Mouse (Mus musculus) layer of hippocampus, adult 8-10 months (tissue): ENCODE measurements around the gene Pgap3. TPM values are rescaled to one million over a fixed set of nuclear protein-coding genes. Genes with fewer than 3 reads are reported as not detected.
A peak's percentile ranks its signal among the peaks of the same experiment; 100 is the strongest.

ENCODE experiments used
- DNase-seq, 2 experiments: peaks; one replicate each; pipeline ENCODE4 v3.0.0; 2022; ENCODE audit warnings: low spot score in 2 of 2
- total RNA-seq, 4 experiments: library from RNA; stranded (reverse); gene quantifications; 2 replicates each; pipeline ENCODE4 v1.2.4; 2022

The Pgap3 gene
- total RNA-seq, 4 experiments from 2014 or later = 8.7 to 11.7 (median 9.6) TPM

DNA sequence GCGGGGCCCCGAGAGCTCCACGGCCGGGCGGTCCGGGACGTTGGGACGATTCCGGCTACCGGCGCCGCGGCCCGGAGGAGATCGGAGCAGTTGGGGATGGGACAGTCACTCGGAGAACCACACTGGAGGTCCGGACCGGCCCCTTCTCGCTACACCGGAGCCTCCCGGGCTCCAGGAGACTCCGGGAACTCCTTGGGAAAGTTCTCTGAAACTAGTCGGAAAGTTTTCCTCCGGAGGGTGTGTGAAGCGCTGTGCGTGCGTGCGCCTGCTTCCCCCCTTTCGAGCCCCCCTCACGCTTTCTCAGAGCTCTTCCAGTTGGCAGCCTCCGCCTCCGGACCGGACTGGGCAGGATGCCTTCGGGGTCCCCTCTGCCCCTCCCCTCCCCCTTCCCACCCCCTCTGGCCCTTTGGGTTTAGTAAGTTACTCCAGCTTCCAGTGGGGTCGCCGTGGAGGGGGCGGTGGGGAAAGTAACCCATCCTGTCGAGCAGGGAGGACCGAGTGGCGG is 12.6 kb upstream of the Pgap3 start:
- no peak for DNase-seq

DNA sequence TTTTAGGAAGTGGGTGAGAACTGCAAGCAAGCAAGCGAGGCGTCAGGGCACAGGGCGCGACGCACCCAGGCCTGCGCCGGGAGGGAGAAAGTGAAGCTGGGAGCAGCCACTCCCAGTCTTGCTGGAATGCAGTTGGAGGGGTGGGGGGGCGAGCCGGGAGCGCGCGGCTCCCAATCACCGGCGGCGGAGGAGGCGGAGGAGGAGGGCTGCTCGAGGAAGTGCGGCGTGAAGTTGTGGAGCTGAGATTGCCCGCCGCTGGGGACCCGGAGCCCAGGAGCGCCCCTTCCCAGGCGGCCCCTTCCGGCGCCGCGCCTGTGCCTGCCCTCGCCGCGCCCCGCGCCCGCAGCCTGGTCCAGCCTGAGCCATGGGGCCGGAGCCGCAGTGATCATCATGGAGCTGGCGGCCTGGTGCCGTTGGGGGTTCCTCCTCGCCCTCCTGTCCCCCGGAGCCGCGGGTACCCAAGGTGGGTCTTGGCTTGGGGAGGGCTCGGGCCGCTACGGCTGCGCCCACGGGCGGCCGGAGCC is 12.0 kb upstream of the Pgap3 start, which contains the start of gene Erbb2:
Gene Erbb2 (plus strand): TSS at position 198 of the 524 bp plus-strand sequence.
- DNase-seq = no peak

DNA sequence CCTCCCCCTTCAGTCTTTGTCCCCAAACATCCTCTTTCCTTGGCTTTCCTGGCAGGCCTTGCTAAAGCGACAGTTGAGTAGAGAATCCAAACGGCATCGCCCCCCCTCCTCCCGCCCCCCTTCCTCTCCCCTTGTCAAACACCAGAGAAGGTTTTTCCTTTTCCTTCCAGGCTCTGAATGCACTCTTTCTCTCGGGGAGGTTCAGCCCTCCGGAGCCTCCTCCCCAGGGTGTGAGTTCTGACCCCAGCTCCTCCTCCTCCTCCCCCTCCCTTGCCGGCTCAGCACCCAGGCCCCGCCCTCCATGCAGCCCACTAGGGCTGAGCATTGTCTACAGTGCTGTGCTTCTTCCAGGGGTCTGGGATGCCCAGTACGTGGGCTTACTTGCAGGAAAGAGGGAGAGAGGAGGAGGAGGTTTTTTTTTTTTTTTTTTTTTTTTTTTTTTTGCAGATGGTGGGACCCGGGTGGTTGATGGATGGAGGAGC is 9.1 kb upstream of the Pgap3 start:
- no peak for DNase-seq

DNA sequence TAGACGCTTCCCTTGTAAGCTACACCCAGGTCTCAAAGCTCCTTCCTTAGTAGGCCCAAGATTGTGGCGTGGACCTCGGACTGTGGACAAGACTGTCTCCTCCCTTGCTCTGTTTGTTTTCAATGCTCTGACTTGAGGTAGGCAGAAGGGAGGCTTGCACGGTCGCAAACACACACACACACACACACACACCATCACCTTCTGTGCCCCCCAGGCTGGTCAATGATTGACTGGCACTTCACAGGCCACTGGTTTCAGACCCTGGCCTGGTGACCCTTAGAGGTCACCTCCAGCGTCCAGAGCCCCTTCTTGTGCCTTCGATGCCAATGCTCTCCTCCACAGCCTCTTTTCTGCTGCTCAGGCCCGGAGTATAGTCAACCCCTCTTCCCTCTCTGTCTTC is 8.6 kb upstream of the Pgap3 start:
- no peak for DNase-seq

DNA sequence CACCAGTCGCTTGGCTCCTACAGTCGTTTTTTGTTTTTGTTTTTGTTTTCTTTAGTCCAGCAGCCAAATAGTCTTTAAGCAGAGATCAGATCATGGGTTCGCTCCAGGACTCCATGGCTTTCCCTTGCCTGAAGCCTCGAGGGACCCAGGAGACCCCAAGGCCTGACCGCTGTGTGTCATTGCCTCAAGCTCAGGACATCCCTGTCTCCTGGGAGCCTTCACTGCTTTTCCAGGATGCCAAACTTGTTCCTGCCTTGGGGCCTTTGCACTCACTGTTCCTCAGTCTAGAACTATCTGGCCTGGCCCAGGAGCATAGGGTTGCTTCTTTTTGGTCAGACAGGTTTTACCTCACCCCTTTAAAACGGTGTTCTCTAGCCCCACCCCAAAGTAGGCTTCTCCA is 6.3 kb upstream of the Pgap3 start:
- DNase-seq = no peak

DNA sequence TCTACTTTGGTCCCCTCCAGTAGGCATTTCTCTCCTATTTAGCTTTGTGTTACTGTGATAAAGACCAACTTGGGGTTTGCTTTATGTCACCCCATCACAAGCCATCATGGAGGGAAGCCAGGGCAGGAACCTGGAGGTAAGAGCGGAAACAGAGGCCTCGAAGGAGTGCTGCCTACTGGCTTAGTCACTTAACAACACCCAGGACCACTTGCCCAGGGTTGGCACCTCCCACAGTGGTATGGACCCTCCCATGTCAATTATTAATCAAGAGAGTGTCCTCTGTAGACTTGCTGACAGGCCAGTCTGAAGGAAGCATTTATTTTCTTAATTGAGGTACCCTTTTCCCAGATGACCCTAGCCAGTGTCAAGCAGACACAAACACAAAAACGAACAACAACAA is 526 bp upstream of the Pgap3 start:
- no peak for DNase-seq

DNA sequence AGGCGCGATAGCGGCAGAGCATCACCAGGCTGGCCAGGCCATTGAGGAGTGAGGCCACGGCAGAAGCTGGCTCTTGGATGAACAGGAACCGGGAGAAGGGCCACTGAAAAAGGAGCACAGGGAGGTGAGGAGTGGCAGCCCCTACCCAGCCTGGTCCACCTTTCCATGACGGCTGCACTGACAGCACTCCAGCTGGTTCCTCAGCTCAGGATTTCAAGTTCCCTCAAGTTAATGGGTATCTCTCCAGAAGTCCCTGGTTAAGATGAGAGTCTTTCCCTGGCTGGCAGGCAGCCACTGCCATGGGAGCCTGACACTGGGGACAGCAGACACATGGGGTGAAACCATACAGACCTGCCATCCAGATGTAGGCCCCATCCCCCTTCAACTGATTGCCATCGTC is 2.3 kb downstream of the Pgap3 start:
- no peak for DNase-seq

DNA sequence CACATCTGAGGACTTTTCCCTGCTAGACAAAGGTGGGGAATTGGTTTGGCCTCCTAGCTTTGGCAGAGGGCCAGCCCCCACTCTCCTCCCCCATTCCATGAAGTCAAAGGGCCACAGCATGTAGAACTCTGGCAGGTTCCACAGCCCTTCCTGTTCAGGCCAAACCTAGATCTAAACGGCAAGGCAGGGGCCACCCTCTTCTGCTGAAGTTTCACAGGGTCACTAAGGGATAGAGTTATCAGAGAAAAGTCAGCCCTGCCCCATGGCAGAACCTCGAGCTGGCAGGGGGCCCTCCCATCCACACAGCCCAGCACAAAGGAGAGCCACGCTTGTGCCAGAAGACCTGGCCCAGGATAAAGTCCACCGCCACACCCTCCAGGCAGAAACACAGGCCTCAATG is 5.2 kb downstream of the Pgap3 start:
- no peak for DNase-seq

DNA sequence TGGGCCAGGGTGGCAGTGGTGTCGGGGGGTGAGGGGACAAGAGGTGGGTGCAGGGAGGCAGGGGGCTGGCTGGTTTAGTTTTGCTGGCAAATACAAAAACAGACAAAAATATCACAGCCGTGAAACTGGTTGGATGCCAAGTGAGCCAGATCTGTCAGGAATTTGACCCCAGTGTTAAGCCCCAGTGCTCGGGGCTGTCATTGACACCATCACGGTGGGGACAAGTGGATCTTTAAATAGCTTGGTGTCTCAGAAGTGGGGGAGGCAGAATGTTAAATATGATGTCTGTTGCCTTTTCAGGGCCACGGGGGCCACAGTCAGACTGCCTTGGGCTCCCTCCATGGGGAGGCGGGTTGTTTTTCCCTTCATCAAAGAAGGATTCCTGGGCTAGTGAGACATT is 6.0 kb downstream of the Pgap3 start:
- no peak for DNase-seq

DNA sequence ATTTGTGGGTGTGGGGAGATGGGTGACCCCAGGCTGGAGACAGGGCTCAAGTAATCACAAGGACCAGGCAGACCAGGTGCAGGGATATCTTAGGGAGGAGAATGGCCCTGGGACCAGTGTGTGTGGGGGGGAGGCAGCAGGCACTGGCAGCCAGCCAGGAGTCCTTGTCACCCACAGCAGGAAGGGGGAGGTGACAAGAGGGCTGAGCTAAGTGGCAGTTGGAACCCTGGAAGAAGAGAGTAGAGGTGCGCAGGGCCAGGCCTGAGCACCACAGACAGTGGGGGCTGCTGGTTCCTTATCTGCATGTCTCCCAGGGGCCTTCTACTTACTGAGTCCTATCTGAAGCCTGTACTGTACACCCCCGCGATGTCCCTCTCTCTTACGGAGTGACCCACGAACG is 7.0 kb downstream of the Pgap3 start:
- no peak for DNase-seq

DNA sequence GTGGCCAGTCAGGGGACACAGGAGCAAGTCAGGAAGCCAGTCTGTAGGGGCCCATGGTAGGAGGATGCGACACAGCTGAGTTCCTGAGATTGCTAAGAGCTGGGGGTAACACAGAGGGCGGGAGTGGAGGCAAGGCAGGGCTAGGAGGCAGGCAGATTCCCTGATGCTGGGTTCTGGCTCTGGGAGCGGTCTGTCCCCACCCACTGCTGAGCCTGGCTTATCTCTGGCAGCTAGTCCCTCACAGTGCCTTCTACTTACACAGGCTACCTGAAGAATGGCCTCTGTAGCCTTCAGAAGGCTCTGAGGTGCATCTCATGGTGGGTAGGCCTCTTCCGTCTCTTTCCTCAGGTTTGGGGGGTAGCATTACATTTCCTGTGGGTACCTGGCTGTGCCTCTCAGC is 7.6 kb downstream of the Pgap3 start:
- no peak for DNase-seq

DNA sequence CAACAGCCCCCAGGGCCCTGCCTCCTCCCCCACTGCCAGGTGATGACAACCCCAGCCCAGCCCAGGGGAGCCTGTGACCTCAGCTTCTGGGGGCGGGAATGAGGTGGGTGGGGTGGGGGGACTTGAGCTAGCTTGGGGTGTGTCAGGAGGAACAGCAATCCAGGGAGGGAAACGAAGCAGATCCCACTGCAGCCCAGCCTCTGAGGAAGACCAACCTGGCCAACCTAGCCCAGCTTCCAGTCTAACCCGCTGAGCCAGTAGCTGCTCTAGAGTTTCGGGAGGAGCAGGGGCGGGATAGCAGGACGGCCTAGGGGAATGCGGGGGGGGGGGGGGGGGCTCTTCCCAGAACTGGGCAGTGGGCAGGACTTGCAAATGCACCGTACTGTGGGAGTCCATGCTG is 8.3 kb downstream of the Pgap3 start:
- DNase-seq = no peak

DNA sequence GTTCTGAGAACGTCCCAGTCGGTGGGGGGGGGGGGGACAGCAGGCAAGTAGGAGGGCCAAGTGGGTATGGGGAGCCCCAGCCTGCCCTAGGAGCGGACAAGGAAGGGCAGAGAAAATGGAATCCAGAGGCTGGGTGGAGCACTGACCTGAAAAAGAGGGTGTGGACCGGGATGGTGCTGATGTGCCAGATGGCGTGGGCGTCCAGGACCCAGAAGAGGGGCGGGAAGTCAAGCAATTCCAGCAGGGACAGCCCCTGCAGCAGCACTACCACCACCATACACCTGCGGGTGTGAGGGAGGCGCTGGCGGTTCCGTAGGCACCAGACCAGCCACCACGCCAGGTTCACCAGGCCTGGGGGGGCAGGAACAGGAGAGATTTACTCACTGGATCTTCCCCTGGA is 10.1 kb downstream of the Pgap3 start:
- DNase-seq = no peak

DNA sequence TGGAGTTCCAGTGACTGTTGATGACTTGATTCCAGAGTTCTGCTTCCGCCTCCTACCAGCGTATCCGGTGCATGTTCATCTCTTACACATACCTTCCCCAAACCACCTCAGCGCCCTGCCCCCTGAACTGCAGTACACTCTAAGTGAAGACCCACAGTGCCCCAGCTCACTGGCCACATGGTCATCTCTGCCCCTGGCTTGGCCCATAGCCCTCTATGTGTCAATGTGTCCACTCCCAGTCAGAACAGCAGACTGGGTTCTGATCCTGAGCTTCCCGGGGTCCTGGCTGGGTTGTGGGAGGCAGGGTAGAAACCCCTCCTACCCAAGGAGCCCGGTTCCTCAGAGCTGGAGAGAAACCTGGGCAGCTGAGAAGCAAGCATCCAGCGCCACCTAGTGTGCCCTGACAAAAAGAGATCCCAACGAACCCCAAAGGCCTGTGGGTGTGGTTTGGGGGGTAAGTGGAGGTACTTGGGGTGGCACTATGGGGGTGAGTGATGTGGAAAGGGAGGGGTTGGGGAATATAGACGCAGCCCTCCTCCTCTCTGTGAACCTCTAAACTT is 11.0 kb downstream of the Pgap3 start:
- DNase-seq = peak in 1 of 2 experiments; percentile 58

DNA sequence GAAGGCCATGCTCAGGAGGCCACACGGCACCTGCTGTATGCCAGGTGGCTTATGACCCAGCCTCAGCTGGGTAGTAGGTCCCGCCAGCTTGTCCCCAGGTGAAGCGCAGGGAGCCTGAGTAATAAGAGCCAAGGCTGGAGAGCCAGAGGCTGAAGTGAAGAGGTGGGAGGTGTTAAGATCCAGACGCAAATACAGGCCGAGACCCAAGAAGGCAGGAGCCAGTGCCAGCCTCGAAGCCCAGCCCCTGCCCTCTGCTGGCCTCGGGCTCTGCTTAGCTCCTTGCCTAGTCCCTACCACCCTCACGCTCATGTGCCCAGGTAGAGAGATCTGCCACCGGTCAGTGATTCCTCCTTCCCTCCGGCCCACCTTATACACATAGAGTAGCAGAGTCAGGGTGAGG is 12.0 kb downstream of the Pgap3 start:
- no peak for DNase-seq

DNA sequence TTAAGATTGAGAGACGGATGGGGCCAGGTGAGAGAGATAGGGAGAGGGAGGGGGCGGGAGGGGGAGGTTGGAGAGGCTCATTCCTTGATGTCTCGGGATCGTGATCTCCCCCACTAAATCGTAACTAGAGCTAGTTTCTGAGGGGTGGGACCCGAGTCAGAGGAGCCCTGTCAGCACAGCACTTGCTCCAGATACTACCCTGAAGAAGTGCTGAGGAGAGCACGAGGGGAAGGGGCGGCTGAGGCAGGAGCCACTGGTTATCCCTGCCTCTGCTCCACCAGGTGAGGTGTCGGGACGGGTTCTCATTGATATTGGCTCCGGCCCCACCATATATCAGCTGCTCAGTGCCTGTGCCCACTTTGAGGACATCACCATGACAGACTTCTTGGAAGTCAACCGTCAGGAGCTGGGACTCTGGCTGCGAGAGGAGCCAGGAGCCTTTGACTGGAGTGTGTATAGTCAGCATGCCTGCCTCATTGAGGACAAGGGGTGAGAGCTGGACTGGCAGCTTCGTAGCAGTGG is 13.2 kb downstream of the Pgap3 start:
- no peak for DNase-seq

DNA sequence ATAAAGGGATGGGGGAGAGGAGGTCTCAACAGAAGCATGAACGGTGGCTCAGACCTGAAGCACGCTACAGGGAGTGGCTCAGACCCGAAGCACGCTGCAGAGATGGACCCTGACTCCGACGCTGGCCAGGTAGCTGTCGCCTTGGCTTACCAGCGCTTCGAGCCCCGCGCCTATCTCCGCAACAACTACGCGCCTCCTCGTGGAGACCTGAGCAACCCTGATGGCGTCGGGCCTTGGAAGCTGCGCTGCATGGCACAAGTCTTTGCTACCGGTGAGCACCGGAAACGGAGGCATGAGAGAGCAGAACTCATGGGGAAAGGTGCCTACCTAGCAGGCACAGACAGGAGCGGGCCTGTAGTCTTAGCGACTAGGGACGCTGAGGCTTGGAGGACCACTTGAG is 13.7 kb downstream of the Pgap3 start:
- DNase-seq = no peak

DNA sequence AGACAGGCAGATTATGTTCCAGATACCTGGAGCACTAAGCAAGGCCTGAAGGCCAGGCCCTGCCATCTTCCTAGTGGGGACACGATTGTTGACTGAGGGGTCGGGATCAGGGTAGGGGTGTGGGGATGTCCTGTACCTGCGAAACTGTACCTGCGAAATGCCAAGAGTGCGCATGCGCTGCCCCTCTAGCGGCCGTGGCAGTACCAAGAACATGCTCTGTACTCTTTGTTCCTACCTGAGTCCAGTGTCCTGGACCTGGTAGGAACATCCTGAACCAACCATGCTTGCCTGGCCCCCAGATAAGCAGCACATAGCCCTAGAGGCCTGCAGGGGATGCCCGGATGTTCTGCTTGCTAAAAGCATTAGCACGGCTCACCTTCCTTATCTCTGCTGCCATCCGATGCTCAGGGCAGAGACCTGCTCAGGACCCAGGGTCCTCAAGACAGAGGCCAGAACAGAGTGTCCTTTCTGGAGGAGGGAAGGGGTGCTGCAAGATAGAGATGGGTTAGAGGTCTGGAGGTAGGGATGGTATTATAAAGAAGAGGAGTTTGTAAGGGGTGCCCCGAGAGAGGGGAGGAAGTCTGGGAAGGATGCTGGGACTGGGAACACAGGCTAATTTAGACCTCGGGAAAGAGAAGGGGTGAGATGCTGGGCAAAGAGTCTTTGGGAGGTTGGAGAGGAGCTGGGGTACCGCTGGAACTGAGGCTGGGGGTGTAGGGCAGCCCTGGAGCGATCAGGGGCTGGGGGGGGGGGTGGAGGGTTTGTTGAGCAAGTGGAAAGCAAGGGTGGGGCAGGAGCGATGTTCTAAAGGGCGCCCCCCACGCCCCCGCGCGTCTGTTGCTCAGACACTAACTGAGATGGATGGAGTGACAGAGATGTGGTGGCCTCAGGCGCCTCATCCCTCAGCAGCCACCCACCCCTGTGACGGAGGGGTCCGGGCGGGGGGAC is 14.4 kb downstream of the Pgap3 start, which contains the start of gene Pnmt:
Gene Pnmt (plus strand): TSS at position 813 of the 948 bp plus-strand sequence.
- no peak for DNase-seq

DNA sequence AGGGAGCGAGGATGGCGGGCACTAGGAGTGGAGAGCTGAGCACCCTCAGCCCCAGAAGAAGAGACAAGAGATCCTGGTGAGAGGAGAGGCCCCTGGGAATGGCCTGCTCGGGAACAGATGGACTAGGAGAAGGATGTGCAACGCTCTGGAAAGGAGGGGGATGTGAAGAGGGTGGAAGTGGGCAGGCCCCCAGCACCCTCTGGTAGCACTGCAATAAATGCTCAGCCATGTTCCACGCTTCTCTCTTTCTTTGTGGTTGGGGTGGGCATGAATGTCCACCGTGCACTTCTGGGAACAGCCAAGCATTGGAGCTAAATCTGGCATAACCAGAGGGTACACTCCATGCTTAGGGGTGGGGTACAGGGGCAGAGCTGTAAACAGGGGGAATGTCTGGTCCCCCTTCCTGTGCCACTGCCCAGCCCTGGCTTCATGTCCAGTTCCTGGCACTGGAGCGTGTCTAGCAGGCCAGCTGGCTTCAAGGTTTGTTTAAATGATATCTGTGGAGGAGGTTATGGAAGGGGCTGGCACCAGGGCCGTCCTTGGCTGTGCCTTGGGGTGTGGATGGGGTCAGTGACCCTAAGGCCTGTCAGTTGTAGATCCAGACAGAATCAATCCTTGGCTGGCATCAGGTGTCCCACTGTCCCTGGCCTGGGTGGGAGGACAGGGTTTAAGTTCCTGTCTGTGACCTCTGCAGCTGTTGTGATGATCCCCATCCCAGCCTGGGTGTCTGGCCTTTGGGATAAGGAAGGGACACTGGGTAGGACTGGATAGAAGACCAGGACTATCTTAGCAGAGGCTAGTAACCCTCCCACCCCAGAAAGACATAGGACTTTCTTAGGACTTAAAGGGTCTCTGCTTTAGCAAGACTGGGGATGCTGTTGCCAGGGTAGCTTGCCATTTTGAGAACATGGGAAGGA is 15.3 kb downstream of the Pgap3 start:
- DNase-seq = no peak

DNA sequence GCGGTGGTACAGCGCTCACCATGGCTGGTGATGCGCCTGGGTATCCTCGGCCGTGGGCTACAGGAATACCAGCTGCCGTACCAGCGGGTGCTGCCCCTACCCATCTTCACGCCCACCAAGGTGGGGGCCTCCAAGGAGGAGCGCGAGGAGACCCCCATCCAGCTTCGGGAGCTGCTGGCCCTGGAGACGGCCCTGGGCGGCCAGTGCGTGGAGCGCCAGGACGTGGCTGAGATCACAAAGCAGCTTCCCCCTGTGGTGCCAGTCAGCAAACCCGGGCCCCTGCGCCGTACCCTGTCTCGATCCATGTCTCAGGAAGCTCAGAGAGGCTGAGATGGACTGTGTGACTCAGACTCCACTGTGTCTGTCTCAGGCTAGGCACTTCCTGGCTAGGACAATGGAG is 16.1 kb downstream of the Pgap3 start:
- no peak for DNase-seq
